Mouse (Mus musculus) liver, embryonic 14.5 days (tissue): ENCODE data around the gene Rab42. TPM values are rescaled to one million over a fixed set of nuclear protein-coding genes. Genes with fewer than 3 reads are reported as not detected.
"Not testable (repeated sequence)": the region's sequence is repeated elsewhere in the genome, so short reads cannot be mapped to it uniquely, and the experiment has no call there.

ENCODE experiments used
- ATAC-seq: fragments of 200-750 bp; cut with Nextera tagmentation; 2 replicates; pipeline ENCODE4 v1.8.0; 2017; ENCODE audit warnings: moderate number of reproducible peaks, mild to moderate bottlenecking, moderate library complexity; ENCODE audit not compliant: insufficient read depth
- DNase-seq, 3 experiments: peaks; one replicate each; pipeline ENCODE4 v3.0.0-alpha.2; 2012 to 2013; ENCODE audit warnings: low read depth in 3 of 3, low spot score in 3 of 3
- H3K27ac ChIP-seq: fragments of 300-500 bp; sonication (generic); 2 replicates; pipeline ENCODE4 v1.5.1; 2014; ENCODE audit warnings: moderate library complexity, mild to moderate bottlenecking, control low read depth, inconsistent platforms
- H3K27me3 ChIP-seq: fragments of 300-500 bp; sonication (generic); 2 replicates; pipeline ENCODE4 v1.6.1; 2014; ENCODE audit warnings: mild to moderate bottlenecking, low read length, moderate library complexity; ENCODE audit not compliant: control insufficient read depth, insufficient read depth
- H3K36me3 ChIP-seq: fragments of 300-500 bp; sonication (generic); replicated peaks from 2 replicates; pipeline ENCODE4 v1.6.1; 2014; ENCODE audit warnings: low read depth; ENCODE audit not compliant: control insufficient read depth, insufficient read depth
- H3K4me1 ChIP-seq, 2 experiments: fragments of 200-500 bp in 1 of 2; fragments of 300-500 bp in 1 of 2; sonication (generic) in 1 of 2; replicated peaks; 2 replicates each; pipeline ENCODE4 v1.6.1; 2012 to 2014; ENCODE audit warnings: antibody characterized with exemption in 1 of 2, inconsistent platforms in 1 of 2, low read length in 1 of 2; ENCODE audit not compliant: control insufficient read depth in 2 of 2, insufficient read depth in 2 of 2
- H3K4me2 ChIP-seq: fragments of 300-500 bp; sonication (generic); 2 replicates; pipeline ENCODE4 v1.6.1; 2014; ENCODE audit warnings: low read depth, mild to moderate bottlenecking, control low read depth, moderate library complexity
- H3K4me3 ChIP-seq, 2 experiments: fragments of 200-500 bp in 1 of 2; fragments of 300-500 bp in 1 of 2; sonication (generic) in 1 of 2; 2 replicates each; pipeline ENCODE4 v1.5.1; 2012 to 2014; ENCODE audit warnings: low read depth in 2 of 2, low read length in 2 of 2, mild to moderate bottlenecking in 2 of 2, control low read depth in 1 of 2, inconsistent platforms in 1 of 2, moderate library complexity in 1 of 2; ENCODE audit not compliant: insufficient read depth in 1 of 2
- H3K9ac ChIP-seq: fragments of 300-500 bp; sonication (generic); replicated peaks from 2 replicates; pipeline ENCODE4 v1.6.1; 2014; ENCODE audit warnings: mild to moderate bottlenecking, control low read depth, moderate library complexity
- H3K9me3 ChIP-seq: fragments of 300-500 bp; sonication (generic); 2 replicates; pipeline ENCODE4 v1.6.1; 2016; ENCODE audit warnings: low read length, mixed read lengths; ENCODE audit not compliant: control insufficient read depth
- CTCF ChIP-seq: IDR thresholded peaks from 2 replicates; pipeline ENCODE4 v1.5.1; 2016; ENCODE audit warnings: antibody characterized with exemption, low read depth, control low read depth
- EP300 ChIP-seq: IDR thresholded peaks from 2 replicates; pipeline ENCODE4 v1.6.1; 2016; ENCODE audit warnings: antibody characterized with exemption, low read depth
- WGBS: fragments of 180-500 bp; shearing (Covaris S2); extraction: QIAGEN DNeasy Blood & Tissue Kit; methylation state at CpG from one replicate; pipeline ENCODE4 v1.1.7; 2014; ENCODE audit not compliant: insufficient replicate concordance; 5-methylcytosine and 5-hydroxymethylcytosine counted together
- polyA plus RNA-seq, 2 experiments: library from polyadenylated mRNA; depleted of rRNA in 1 of 2; stranded (reverse) in 1 of 2; unstranded in 1 of 2; fragments of >200 nt; fragmentation: Nextera tagmentation in 1 of 2; extraction: Ambion mirVana in 1 of 2; gene quantifications; 2 replicates each; pipeline versions ENCODE4 v1.2.1 to v1.2.3; 2012 to 2014

The Rab42 gene
- polyA plus RNA-seq, 2 experiments = 0.27 to 0.33 TPM

DNA sequence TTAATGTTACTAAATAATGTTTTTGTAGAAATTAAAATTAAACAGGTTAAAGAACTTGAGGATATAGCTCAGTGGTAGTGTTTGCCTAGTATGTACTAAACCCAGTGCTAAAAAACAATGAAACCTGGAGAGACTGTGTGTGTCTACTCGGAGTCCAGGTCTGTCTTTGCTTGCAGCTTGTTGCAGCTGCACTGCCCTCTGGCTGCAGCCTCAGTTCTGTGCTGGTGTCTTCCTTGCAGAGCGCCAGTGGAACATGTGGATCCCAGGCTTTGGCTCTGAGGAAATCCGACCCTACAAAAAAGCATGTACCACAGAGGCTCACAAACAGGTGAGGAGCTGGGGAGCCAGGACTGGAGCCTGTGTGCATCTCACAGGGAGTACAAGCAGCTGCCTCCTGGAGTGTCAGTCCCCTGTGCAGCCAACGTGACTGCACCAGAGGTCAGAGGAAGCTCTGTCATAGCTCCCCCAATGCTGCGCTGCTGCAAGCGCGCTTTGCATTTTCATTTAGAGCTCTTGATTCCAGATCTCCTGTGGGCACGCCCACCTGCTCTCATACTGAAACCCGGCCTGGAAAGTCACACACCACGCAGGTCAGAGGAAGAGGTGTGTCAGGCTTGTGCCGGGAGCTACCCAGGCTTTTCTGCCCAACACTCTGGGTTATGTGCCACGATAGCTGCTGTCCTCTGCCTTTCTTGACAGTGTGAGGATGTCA, 11.4 kb downstream of the Rab42 start:
- no peak for ATAC-seq
- no peak overlapping the region for H3K4me2 ChIP-seq
- H3K27me3 ChIP-seq = no peaks in the 10 kb centered on the region
- no peak for DNase-seq
- H3K36me3 ChIP-seq = peaks cover 34% of the 10 kb centered on the region
- peak; percentile 50 for TF ChIP-seq CTCF
- TF ChIP-seq EP300 = no peak
- no peak overlapping the region for H3K9ac ChIP-seq
- no peak overlapping the region for H3K27ac ChIP-seq
- H3K4me1 ChIP-seq = no peaks in the 10 kb centered on the region
- peaks cover 3% of the 10 kb centered on the region; the same call in 1 of the 2 replicates for H3K9me3 ChIP-seq
- H3K4me3 ChIP-seq = no peak overlapping the region
- 83% methylated on average over 12 of the region's 12 CpGs for WGBS

DNA sequence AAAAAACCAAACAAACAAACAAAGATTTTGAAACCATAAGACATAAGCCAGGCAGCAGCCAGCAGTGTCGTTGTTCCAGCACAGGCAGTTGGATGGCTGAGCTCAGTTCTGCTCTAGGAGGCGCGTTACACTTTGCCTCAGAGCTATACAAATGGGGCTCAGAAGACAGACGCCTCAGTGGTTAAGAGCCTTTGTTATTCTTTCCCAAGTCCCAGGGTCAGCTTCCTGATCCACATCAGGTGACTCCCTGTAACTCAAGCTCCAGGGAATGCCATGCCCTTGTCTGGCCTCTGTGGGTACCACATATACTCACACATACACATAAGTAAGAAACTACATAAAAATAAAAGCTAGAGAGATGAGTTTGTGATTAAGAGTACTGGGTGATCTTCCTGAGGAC, 12.1 kb downstream of the Rab42 start:
- ATAC-seq = no peak
- 93% methylated on average over 4 of the region's 4 CpGs for WGBS
- Histone ChIP-seq H3K4me2 (no peak overlapping the region), H3K9me3 (peaks cover 3% of the 10 kb centered on the region; the same call in 1 of the 2 replicates), H3K4me3 (no peak overlapping the region), H3K9ac (no peak overlapping the region), H3K4me1 (no peaks in the 10 kb centered on the region), H3K27ac (no peak overlapping the region), H3K36me3 (peaks cover 39% of the 10 kb centered on the region), H3K27me3 (no peaks in the 10 kb centered on the region)
- DNase-seq = no peak
- TF ChIP-seq CTCF = no peak
- no peak for TF ChIP-seq EP300

DNA sequence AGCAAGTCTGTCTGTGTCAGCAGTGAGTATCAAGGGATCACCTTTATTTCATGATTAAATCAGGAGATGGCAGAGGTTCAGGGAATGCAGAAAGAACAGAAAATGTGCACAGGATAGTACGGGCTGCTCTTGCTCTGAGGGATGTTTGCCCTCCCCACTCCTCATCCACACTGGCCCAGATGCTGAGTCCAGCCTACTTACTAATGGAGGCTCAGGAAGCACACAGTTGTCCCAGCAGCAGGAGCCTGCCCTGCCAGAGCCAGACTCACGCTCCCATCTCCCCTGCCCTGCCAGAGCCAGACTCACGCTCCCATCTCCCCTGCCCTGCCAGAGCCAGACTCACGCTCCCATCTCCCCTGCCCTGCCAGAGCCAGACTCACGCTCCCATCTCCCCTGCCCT, 14.3 kb downstream of the Rab42 start:
- not testable (repeated sequence) for H3K27me3 ChIP-seq, H3K9ac ChIP-seq, H3K4me3 ChIP-seq, ATAC-seq, H3K27ac ChIP-seq, H3K4me2 ChIP-seq, H3K4me1 ChIP-seq, DNase-seq, H3K9me3 ChIP-seq
- H3K36me3 ChIP-seq = peaks cover 53% of the 10 kb centered on the region
- WGBS = 92% methylated on average over 3 of the region's 5 CpGs

DNA sequence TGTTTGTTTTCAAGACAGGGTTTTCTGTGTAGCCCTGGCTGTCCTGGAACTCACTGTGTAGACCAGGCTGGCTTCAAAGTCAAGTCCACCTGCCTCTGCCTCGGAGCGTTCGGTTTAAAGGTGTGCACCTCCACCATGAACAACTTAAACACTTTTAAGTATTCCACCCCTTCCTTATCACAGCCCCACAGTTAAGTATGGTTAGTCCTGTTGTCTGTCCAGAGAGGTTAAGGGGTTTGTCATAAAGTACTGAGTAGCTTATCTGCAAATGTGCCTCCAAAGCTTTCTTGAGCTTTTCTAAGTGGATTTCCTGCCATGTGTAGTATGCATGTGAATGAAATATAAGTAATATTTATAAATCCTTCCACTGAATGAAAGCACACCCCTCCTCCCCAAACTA, 27.2 kb downstream of the Rab42 start:
- TF ChIP-seq EP300 = peak; percentile 18; the same call in 1 of the 2 replicates
- TF ChIP-seq CTCF = no peak
- H3K27me3 ChIP-seq = no peaks in the 10 kb centered on the region
- H3K36me3 ChIP-seq = no peaks in the 10 kb centered on the region; the same call in 1 of the 2 replicates
- H3K4me1 ChIP-seq = peaks cover 11 to 28% of the 10 kb centered on the region in 2 experiments
- peak overlapping the region; percentile 57 to 79 for H3K4me3 ChIP-seq
- peak overlapping the region; percentile 74 for H3K4me2 ChIP-seq
- no peaks in the 10 kb centered on the region for H3K9me3 ChIP-seq
- peak overlapping the region; percentile 96 for H3K9ac ChIP-seq
- peak; percentile 27; the same call in 1 of the 2 replicates for ATAC-seq
- peak overlapping the region; percentile 76 for H3K27ac ChIP-seq
- 6% methylated on average over 3 of the region's 3 CpGs for WGBS
- DNase-seq = peak in 1 of 3 experiments; percentile 58

DNA sequence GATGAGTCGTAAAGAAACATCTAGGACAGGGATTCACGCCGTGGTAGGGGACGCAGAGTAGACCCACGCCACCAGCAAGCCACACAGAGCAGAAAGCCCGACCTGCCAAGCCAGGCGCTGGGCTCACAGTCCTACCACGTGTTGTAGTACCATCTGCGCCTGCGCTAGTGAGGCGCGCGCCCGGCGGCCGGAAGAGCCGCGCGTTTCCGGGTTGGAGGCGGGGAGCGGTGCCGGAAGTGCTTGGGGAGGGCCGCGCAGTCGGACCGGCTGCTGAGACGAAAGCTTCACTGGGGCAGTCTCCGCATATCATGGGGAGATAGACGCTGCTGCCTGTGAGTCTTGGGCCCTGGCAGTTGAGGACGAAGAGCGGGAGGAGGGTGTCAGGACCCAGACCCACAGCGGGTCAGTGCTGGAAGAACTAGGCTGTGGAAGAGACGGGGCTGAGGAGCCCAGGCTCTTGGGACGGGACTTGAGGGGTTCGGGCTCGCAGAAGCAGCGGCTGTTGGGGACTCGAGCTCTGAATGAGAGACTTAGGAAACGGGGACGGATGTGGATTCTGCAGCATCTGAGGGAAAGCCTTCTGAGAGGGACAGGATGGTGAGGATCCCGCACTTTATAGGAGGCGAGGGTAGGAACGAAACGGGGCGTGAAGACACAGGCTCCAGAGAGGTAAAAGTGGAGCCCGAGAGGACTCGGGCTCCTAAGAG, 28.9 kb downstream of the Rab42 start, which contains the start of gene Taf12:
Gene Taf12 (plus strand): TSS at position 220 of the 707 bp plus-strand sequence.
- Histone ChIP-seq H3K27ac (peak within 1 kb of the TSS; percentile 93), H3K4me3 (peak within 1 kb of the TSS; percentile 79 to 98), H3K9ac (peak within 1 kb of the TSS; percentile 96), H3K9me3 (no peaks in the 10 kb centered on the region), H3K4me1 (peaks cover 13 to 31% of the 10 kb centered on the region in 2 experiments), H3K27me3 (no peaks in the 10 kb centered on the region), H3K36me3 (no peaks in the 10 kb centered on the region; the same call in 1 of the 2 replicates), H3K4me2 (peak within 1 kb of the TSS; percentile 74)
- ATAC-seq = peak; percentile 77
- no peak for TF ChIP-seq CTCF
- TF ChIP-seq EP300 = peak; percentile 61
- peak; percentile 89 to 92 (median 89) for DNase-seq
- under 1% methylated on average over 48 of the region's 48 CpGs for WGBS
